Mouse (Mus musculus): Measurements from ENCODE around the gene Acacb.

The Acacb gene

GRCm38 (mm10) chr5:114146028-114146888, at the start of gene Acacb:
TSS of gene Acacb (plus strand) at chr5:114146535.
- no peak for DNase-seq (ENCODE audit: low spot score)

GRCm38 (mm10) chr5:114099709-114100389, 46.5 kb upstream of the Acacb start:
- peak; percentile 94 for DNase-seq (ENCODE audit: low spot score)

GRCm38 (mm10) chr5:114100390-114101099, 45.8 kb upstream of the Acacb start:
- DNase-seq (ENCODE audit: low spot score), result no peak

- peak; percentile 27 for DNase-seq (ENCODE audit: low spot score)
These were observed 44.5 kb upstream of the Acacb start for GRCm38 (mm10) chr5:114101873-114102272.

GRCm38 (mm10) chr5:114102807-114103206, 43.5 kb upstream of the Acacb start:
- DNase-seq (ENCODE audit: low spot score), result peak; percentile 25

- no peak for DNase-seq (ENCODE audit: low spot score)
These were observed 39.9 kb upstream of the Acacb start for GRCm38 (mm10) chr5:114106391-114106935.

GRCm38 (mm10) chr5:114113334-114113733, 33.0 kb upstream of the Acacb start:
- DNase-seq (ENCODE audit: low spot score), result no peak

- no peak for DNase-seq (ENCODE audit: low spot score)
These were observed 31.3 kb upstream of the Acacb start for GRCm38 (mm10) chr5:114115030-114115429.

- DNase-seq (ENCODE audit: low spot score), result no peak
These were observed 29.7 kb upstream of the Acacb start for GRCm38 (mm10) chr5:114116586-114116985.

- DNase-seq (ENCODE audit: low spot score), result no peak
These were observed 26.5 kb upstream of the Acacb start for GRCm38 (mm10) chr5:114119806-114120205.

GRCm38 (mm10) chr5:114126008-114126407, 20.3 kb upstream of the Acacb start:
- DNase-seq (ENCODE audit: low spot score), result no peak

GRCm38 (mm10) chr5:114126499-114127244, 19.7 kb upstream of the Acacb start:
- DNase-seq (ENCODE audit: low spot score), result no peak

- DNase-seq (ENCODE audit: low spot score), result peak; percentile 86
These were observed 18.7 kb upstream of the Acacb start, which contains the start of gene Alkbh2 for GRCm38 (mm10) chr5:114127374-114128349. TSS of gene Alkbh2 (minus strand) at chr5:114128218.

- peak; percentile 28 for DNase-seq (ENCODE audit: low spot score)
These were observed 16.7 kb upstream of the Acacb start for GRCm38 (mm10) chr5:114129550-114130210.

GRCm38 (mm10) chr5:114130211-114130605, 16.1 kb upstream of the Acacb start, which contains the start of gene Ung:
TSS of gene Ung (plus strand) at chr5:114130386.
- peak; percentile 57 for DNase-seq (ENCODE audit: low spot score)

GRCm38 (mm10) chr5:114130698-114131520, 15.4 kb upstream of the Acacb start:
- peak; percentile 91 for DNase-seq (ENCODE audit: low spot score)

- peak; percentile 68 for DNase-seq (ENCODE audit: low spot score)
These were observed 14.9 kb upstream of the Acacb start for GRCm38 (mm10) chr5:114131521-114131840.

GRCm38 (mm10) chr5:114132841-114133240, 13.5 kb upstream of the Acacb start:
- DNase-seq (ENCODE audit: low spot score), result no peak

GRCm38 (mm10) chr5:114134091-114134534, 12.2 kb upstream of the Acacb start:
- peak; percentile 73 for DNase-seq (ENCODE audit: low spot score)
